Mouse (Mus musculus) hindbrain, embryonic 15.5 days (tissue): ENCODE data around the gene Cdv3. TPM values are rescaled to one million over a fixed set of nuclear protein-coding genes. Genes with fewer than 3 reads are reported as not detected.

Experiments
- ATAC-seq: fragments of 200-750 bp; cut with Nextera tagmentation; 2 replicates; pipeline ENCODE4 v1.8.0; 2017; ENCODE audit warnings: low read depth, moderate number of reproducible peaks, moderate TSS enrichment; ENCODE audit not compliant: low FRiP score
- H3K27ac ChIP-seq: fragments of 300-500 bp; sonication (generic); replicated peaks from 2 replicates; pipeline ENCODE4 v1.5.1; 2015; ENCODE audit warnings: mild to moderate bottlenecking, inconsistent platforms
- H3K27me3 ChIP-seq: fragments of 300-500 bp; sonication (generic); 2 replicates; pipeline ENCODE4 v1.6.1; 2015; ENCODE audit warnings: control low read depth, inconsistent platforms
- H3K36me3 ChIP-seq: fragments of 300-500 bp; sonication (generic); 2 replicates; pipeline ENCODE4 v1.6.1; 2015; ENCODE audit warnings: control low read depth, inconsistent platforms
- H3K4me1 ChIP-seq: fragments of 300-500 bp; sonication (generic); replicated peaks from 2 replicates; pipeline ENCODE4 v1.6.1; 2015; ENCODE audit warnings: control low read depth, inconsistent platforms
- H3K4me2 ChIP-seq: fragments of 300-500 bp; sonication (generic); 2 replicates; pipeline ENCODE4 v1.6.1; 2015; ENCODE audit warnings: moderate library complexity, mild to moderate bottlenecking, inconsistent platforms
- H3K4me3 ChIP-seq: fragments of 300-500 bp; sonication (generic); 2 replicates; pipeline ENCODE4 v1.5.1; 2015; ENCODE audit warnings: mild to moderate bottlenecking, inconsistent platforms
- H3K9ac ChIP-seq: fragments of 300-500 bp; sonication (generic); 2 replicates; pipeline ENCODE4 v1.6.1; 2015; ENCODE audit warnings: inconsistent platforms
- H3K9me3 ChIP-seq: fragments of 300-500 bp; sonication (generic); 2 replicates; pipeline ENCODE4 v1.6.1; 2016; ENCODE audit warnings: control low read depth, inconsistent platforms
- WGBS: fragments of 180-500 bp; shearing (Covaris S2); methylation state at CpG from one replicate; pipeline ENCODE4 v1.1.7; 2015; 5-methylcytosine and 5-hydroxymethylcytosine counted together
- polyA plus RNA-seq: library from polyadenylated mRNA; unstranded; fragments of >200 nt; fragmentation: Nextera tagmentation; extraction: Ambion mirVana; gene quantifications from 2 replicates; pipeline ENCODE4 v1.2.1, GENCODE M21; 2015

The Cdv3 gene
- polyA plus RNA-seq, 1 experiment from 2014 or later: 85.6 TPM

DNA sequence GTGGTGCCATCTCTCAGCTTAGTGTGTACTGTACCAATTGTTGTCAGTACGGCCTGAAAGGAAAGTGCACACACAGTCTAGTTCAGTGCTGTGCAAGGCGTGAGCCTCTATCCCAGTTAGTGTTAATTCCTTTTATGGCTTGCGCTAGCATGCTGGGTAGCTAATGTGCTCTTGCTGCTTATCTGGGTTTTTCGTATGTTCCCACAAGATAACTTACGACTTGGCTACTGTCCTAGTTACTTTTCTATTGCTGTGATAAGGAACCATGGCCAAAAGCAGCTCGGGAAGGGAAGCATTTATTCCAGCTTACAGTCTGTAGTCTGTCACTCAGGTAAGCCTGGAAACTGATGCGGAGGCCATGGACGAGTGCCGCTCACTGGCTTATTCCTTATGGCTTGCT, 39.2 kb downstream of the Cdv3 start:
- Histone ChIP-seq H3K4me1 (no peaks in the 10 kb centered on the region), H3K9ac (no peak overlapping the region), H3K27me3 (no peaks in the 10 kb centered on the region), H3K27ac (no peak overlapping the region), H3K36me3 (peaks cover 39% of the 10 kb centered on the region), H3K9me3 (no peaks in the 10 kb centered on the region), H3K4me2 (no peak overlapping the region), H3K4me3 (no peak overlapping the region)
- WGBS: 76% methylated on average over 9 of the region's 9 CpGs
- ATAC-seq: no peak

- no peaks in the 10 kb centered on the region for H3K27me3 ChIP-seq
- H3K9ac ChIP-seq: no peak overlapping the region
- H3K4me2 ChIP-seq: no peak overlapping the region
- no peaks in the 10 kb centered on the region for H3K4me1 ChIP-seq
- H3K9me3 ChIP-seq: no peaks in the 10 kb centered on the region
- H3K4me3 ChIP-seq: no peak overlapping the region
- no peak overlapping the region for H3K27ac ChIP-seq
- WGBS: 92% methylated on average over 1 of the region's 2 CpGs
- ATAC-seq: no peak
- peaks cover 48% of the 10 kb centered on the region for H3K36me3 ChIP-seq
Measured at GRCm38 (mm10) chr9:103324678-103325077, 41.0 kb downstream of the Cdv3 start.

GRCm38 (mm10) chr9:103309832-103310231, 55.8 kb downstream of the Cdv3 start:
- H3K36me3 ChIP-seq: peaks cover 31% of the 10 kb centered on the region
- 89% methylated on average over 6 of the region's 6 CpGs for WGBS

GRCm38 (mm10) chr9:103305332-103306041, 60.2 kb downstream of the Cdv3 start:
- WGBS: under 1% methylated on average over 38 of the region's 40 CpGs
- peak overlapping the region; percentile 85 for H3K4me3 ChIP-seq
- H3K27me3 ChIP-seq: no peaks in the 10 kb centered on the region
- no peaks in the 10 kb centered on the region for H3K9me3 ChIP-seq
- H3K4me1 ChIP-seq: peaks cover 22% of the 10 kb centered on the region
- peak overlapping the region; percentile 90; the same call in 1 of the 2 replicates for H3K27ac ChIP-seq
- peaks cover 14% of the 10 kb centered on the region for H3K36me3 ChIP-seq
- ATAC-seq: peak; percentile 72
- H3K9ac ChIP-seq: peak overlapping the region; percentile 60
- peak overlapping the region; percentile 87 for H3K4me2 ChIP-seq

More at GRCm38 (mm10) chr9:103309832-103310231, 55.8 kb downstream of the Cdv3 start:
- no peak for ATAC-seq
- Histone ChIP-seq H3K4me2 (no peak overlapping the region), H3K9me3 (no peaks in the 10 kb centered on the region), H3K27me3 (no peaks in the 10 kb centered on the region), H3K4me1 (peaks cover 16% of the 10 kb centered on the region), H3K27ac (no peak overlapping the region), H3K9ac (no peak overlapping the region), H3K4me3 (no peak overlapping the region)

- WGBS: under 1% methylated on average over 34 of the region's 49 CpGs
- Histone ChIP-seq H3K4me2 (peak within 1 kb of the TSS; percentile 87), H3K9ac (peak within 1 kb of the TSS; percentile 75), H3K9me3 (no peaks in the 10 kb centered on the region), H3K36me3 (peaks cover 14% of the 10 kb centered on the region), H3K4me1 (peaks cover 22% of the 10 kb centered on the region), H3K27me3 (no peaks in the 10 kb centered on the region), H3K27ac (peak within 1 kb of the TSS; percentile 90), H3K4me3 (peak within 1 kb of the TSS; percentile 85)
- peak; percentile 98 for ATAC-seq
Measured at GRCm38 (mm10) chr9:103304927-103305326, 60.7 kb downstream of the Cdv3 start, which contains the start of the genes 1300017J02Rik and Topbp1. 1300017J02Rik (minus strand) TSS chr9:103305082. Topbp1 (plus strand) TSS chr9:103305215.

Other genes starting within 250 kb of the Cdv3 start
- gene Srprb, start 163.7 kb downstream of the Cdv3 start, polyA plus RNA-seq: 57.5 and 61.2 TPM in 2 replicates
- 0.14 TPM in 1 of 2 replicates, not detected in the other for gene Gm20425, start 135.5 kb downstream of the Cdv3 start, polyA plus RNA-seq
- 40.4 and 41.3 TPM in 2 replicates for gene Trf, start 135.4 kb downstream of the Cdv3 start, polyA plus RNA-seq
- gene 1300017J02Rik, start 60.8 kb downstream of the Cdv3 start, polyA plus RNA-seq: 1.1 and 1.3 TPM in 2 replicates
- 19.7 and 20.9 TPM in 2 replicates for gene Topbp1, start 60.6 kb downstream of the Cdv3 start, polyA plus RNA-seq
- 4.4 and 6.2 TPM in 2 replicates for gene Bfsp2, start 114.6 kb upstream of the Cdv3 start, polyA plus RNA-seq